Mouse (Mus musculus): ENCODE measurements around the gene Adgrf1. TPM values are rescaled to one million over a fixed set of nuclear protein-coding genes. Genes with fewer than 3 reads are reported as not detected.

Adgrf1 gene
- polyA plus RNA-seq, 1 experiment, result 0.06 TPM

DNA sequence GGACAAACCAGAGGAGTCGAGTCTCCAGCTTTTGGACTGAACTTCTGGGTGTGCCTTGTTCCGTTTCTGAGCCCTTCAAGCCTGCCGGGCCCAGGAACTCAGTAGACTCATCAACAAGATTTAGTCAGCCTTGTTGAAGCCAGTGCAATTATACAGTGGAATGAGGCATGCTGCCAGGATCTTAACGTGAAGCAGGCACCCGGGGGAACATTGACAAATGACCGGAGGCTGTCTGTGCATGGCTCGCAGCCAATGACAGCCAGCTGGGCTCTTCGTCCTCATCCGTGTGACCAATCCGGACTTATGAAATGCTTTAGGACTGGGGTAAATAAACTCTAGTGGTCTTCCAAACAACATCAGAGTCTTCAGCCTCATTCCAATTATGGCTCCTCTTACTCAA is 29.0 kb upstream of the Adgrf1 start:
- no peaks in the 10 kb centered on the region for H3K4me1 ChIP-seq (ENCODE audit: control insufficient read depth, insufficient read depth, insufficient read length, low read length)
- TF ChIP-seq CTCF (IDR thresholded peaks at IDR 0.05; ENCODE audit: extremely low read depth, insufficient read length, insufficient replicate concordance, low read depth, low read length), result no peak
- TF ChIP-seq POLR2A (IDR thresholded peaks at IDR 0.05; ENCODE audit: low read depth, low read length), result no peak
- no peaks in the 10 kb centered on the region for H3K27me3 ChIP-seq (ENCODE audit: control insufficient read depth, insufficient read depth, low read length)
- no peak overlapping the region for H3K4me3 ChIP-seq (ENCODE audit: low read depth, low read length)
- H3K36me3 ChIP-seq (ENCODE audit: control insufficient read depth, insufficient read depth, low read length), result no peaks in the 10 kb centered on the region
- no peak overlapping the region for H3K27ac ChIP-seq (ENCODE audit: insufficient read depth, low read depth, low read length)
- 28% methylated on average over 10 of the region's 10 CpGs for WGBS

DNA sequence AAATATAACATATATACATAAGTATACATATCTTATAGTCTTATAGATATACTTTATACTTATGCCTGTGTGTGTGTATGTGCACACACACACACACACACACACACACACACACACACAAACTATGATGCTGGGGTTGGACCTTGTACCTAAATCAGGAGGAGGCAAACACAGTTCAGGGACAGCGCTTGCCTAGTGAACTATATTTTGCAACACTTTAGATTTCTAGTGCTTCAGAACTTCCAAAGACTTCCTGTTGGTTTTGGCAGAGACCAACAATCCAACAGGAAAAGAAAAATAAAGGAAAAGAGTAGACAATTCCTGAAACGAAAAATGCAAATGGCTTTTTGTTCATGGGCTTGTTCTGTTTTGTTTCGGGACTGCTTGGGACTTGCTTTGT is 27.5 kb upstream of the Adgrf1 start:
- H3K36me3 ChIP-seq (ENCODE audit: control insufficient read depth, insufficient read depth, low read length), result no peaks in the 10 kb centered on the region
- TF ChIP-seq POLR2A (IDR thresholded peaks at IDR 0.05; ENCODE audit: low read depth, low read length) (no peak), CTCF (IDR thresholded peaks at IDR 0.05; ENCODE audit: extremely low read depth, insufficient read length, insufficient replicate concordance, low read depth, low read length) (no peak)
- no peaks in the 10 kb centered on the region for H3K27me3 ChIP-seq (ENCODE audit: control insufficient read depth, insufficient read depth, low read length)
- WGBS, result 52% methylated on average over 3 of the region's 3 CpGs
- no peak overlapping the region for H3K27ac ChIP-seq (ENCODE audit: insufficient read depth, low read depth, low read length)
- no peaks in the 10 kb centered on the region for H3K4me1 ChIP-seq (ENCODE audit: control insufficient read depth, insufficient read depth, insufficient read length, low read length)
- H3K4me3 ChIP-seq (ENCODE audit: low read depth, low read length), result no peak overlapping the region

DNA sequence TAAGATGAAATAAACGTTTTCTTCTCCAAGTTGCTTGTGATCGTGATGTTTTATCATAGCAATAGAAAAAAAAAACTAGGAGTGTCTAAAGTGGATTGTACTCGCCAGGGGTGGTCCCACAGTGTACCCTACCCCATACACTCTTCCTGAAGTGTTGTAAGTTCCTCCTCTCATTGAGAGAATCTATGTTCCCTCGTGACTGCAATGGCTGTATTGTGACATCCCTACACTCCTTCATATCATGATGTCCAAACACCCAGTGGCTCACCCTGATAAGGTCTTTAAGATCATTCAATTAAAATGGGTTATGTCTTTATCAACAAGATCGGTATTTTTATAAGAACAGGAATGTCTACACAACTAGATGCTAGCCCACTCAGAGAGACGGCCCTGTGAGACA is 24.8 kb upstream of the Adgrf1 start:
- no peaks in the 10 kb centered on the region for H3K4me1 ChIP-seq (ENCODE audit: control insufficient read depth, insufficient read depth, insufficient read length, low read length)
- H3K4me3 ChIP-seq (ENCODE audit: low read depth, low read length), result no peak overlapping the region
- H3K27ac ChIP-seq (ENCODE audit: insufficient read depth, low read depth, low read length), result no peak overlapping the region
- TF ChIP-seq CTCF (IDR thresholded peaks at IDR 0.05; ENCODE audit: extremely low read depth, insufficient read length, insufficient replicate concordance, low read depth, low read length) (no peak), POLR2A (IDR thresholded peaks at IDR 0.05; ENCODE audit: low read depth, low read length) (no peak)
- no peaks in the 10 kb centered on the region for H3K27me3 ChIP-seq (ENCODE audit: control insufficient read depth, insufficient read depth, low read length)
- no peaks in the 10 kb centered on the region for H3K36me3 ChIP-seq (ENCODE audit: control insufficient read depth, insufficient read depth, low read length)
- WGBS, result 73% methylated on average over 6 of the region's 6 CpGs

DNA sequence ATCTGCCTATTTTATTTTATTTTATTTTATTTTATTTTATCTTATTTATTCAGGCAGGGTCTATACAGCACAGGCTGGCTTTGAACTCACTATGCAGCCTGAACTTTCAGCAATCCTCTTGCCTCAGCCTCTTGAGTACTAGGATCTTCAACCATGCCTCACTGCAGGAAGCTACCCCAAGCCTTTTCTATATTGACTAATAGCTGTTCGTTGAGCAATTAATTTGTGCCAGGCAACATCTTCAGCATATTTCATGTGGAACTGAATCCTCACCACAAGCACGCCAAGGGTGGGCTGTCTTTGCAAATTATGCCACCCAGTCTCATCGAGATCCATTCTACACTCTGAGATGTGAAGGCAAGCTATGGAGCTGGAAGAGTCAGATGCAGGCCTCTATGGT is 22.9 kb upstream of the Adgrf1 start:
- Histone ChIP-seq H3K27me3 (ENCODE audit: control insufficient read depth, insufficient read depth, low read length) (no peaks in the 10 kb centered on the region), H3K4me3 (ENCODE audit: low read depth, low read length) (no peak overlapping the region), H3K27ac (ENCODE audit: insufficient read depth, low read depth, low read length) (no peak overlapping the region), H3K4me1 (ENCODE audit: control insufficient read depth, insufficient read depth, insufficient read length, low read length) (no peaks in the 10 kb centered on the region), H3K36me3 (ENCODE audit: control insufficient read depth, insufficient read depth, low read length) (no peaks in the 10 kb centered on the region)
- no peak for TF ChIP-seq POLR2A (IDR thresholded peaks at IDR 0.05; ENCODE audit: low read depth, low read length)
- no peak for TF ChIP-seq CTCF (IDR thresholded peaks at IDR 0.05; ENCODE audit: extremely low read depth, insufficient read length, insufficient replicate concordance, low read depth, low read length)
- WGBS, result 89% methylated on average over 3 of the region's 3 CpGs

DNA sequence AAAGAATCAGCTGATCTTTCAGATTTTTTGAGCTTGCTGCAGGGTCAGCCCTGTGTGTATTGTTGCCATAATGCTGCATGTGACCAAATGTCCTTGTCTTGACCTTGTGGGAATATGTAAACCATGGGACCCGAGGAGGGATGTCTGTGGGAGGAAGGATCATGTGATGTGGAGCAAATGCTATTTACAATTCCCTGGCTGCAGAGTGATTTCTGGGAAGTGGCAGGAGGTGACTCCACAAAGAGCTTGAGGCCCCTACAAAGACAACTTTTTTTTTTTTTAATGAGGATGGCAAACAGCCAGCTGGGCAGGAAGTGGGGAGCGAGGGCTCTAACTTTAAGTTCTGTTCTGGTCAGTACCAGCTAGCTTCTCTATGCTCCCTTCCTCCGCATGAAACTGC is 20.5 kb upstream of the Adgrf1 start:
- Histone ChIP-seq H3K4me1 (ENCODE audit: control insufficient read depth, insufficient read depth, insufficient read length, low read length) (no peaks in the 10 kb centered on the region), H3K36me3 (ENCODE audit: control insufficient read depth, insufficient read depth, low read length) (no peaks in the 10 kb centered on the region), H3K4me3 (ENCODE audit: low read depth, low read length) (no peak overlapping the region), H3K27me3 (ENCODE audit: control insufficient read depth, insufficient read depth, low read length) (no peaks in the 10 kb centered on the region), H3K27ac (ENCODE audit: insufficient read depth, low read depth, low read length) (no peak overlapping the region)
- TF ChIP-seq POLR2A (IDR thresholded peaks at IDR 0.05; ENCODE audit: low read depth, low read length) (no peak), CTCF (IDR thresholded peaks at IDR 0.05; ENCODE audit: extremely low read depth, insufficient read length, insufficient replicate concordance, low read depth, low read length) (no peak)
- WGBS, result 31% methylated on average over 3 of the region's 3 CpGs

DNA sequence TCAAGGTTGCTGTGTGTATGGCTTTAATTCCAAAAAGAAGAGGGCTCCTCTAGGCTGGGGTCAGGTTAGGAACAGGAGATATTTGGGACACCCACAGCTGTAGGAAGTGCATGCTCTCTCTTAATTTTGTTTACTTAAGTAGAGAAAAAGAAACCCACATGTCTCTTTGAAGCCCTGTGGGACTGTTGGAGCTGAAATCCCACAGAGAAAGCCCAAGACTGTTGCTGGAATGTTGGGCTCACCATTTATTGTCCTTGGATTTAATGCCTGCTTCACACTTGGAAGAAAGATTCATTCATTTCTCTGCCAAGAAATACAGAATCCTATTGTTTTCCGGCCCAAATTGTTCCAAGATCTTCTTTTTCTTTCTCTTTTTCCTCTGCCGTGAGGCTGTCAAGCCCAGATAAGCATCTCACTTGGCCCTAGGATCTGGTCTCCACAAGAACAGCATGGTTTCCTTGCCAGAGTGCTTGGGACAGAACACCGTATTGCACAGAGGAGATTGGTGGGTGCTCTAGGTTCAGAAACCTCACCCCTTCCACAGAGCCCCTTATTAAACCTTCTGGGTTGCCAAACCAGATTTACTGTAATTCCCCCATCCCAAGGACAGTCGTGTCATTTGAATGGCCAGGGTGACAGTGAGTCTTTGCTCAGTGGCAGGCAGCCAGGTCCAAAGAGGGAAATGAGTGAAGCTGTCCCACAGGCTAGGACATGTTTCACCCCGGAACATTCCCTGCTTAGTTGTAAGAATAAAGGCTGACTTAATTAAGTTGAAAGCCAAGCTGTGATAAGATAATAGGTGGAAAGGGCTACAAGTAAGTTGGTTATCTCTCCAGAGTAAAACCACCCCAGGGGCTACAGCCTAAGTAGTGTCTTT is 18.6 kb upstream of the Adgrf1 start:
- H3K27ac ChIP-seq (ENCODE audit: insufficient read depth, low read depth, low read length), result no peak overlapping the region
- no peaks in the 10 kb centered on the region for H3K4me1 ChIP-seq (ENCODE audit: control insufficient read depth, insufficient read depth, insufficient read length, low read length)
- 36% methylated on average over 5 of the region's 5 CpGs for WGBS

DNA sequence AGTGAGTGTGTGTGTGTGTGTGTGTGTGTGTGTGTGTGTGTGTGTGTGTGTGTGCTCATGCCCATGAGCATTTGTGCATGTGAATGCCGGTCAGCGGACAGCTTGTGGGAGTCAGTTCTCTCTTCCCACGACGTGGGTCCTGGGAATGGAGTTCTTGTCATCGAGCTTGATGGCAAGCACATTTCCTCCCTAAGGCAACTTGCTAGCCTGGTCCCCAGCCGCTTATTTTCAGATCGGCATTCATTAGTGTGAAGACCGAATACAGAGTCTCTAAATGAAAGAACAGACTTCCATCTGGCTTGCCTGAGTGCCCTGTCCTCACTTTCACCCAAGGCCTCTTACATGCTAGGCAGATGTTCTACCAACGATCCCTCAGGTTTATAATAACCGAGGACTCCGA is 17.3 kb upstream of the Adgrf1 start:
- Histone ChIP-seq H3K36me3 (ENCODE audit: control insufficient read depth, insufficient read depth, low read length) (no peaks in the 10 kb centered on the region), H3K4me1 (ENCODE audit: control insufficient read depth, insufficient read depth, insufficient read length, low read length) (no peaks in the 10 kb centered on the region), H3K27me3 (ENCODE audit: control insufficient read depth, insufficient read depth, low read length) (no peaks in the 10 kb centered on the region), H3K27ac (ENCODE audit: insufficient read depth, low read depth, low read length) (no peak overlapping the region), H3K4me3 (ENCODE audit: low read depth, low read length) (no peak overlapping the region)
- TF ChIP-seq POLR2A (IDR thresholded peaks at IDR 0.05; ENCODE audit: low read depth, low read length) (no peak), CTCF (IDR thresholded peaks at IDR 0.05; ENCODE audit: extremely low read depth, insufficient read length, insufficient replicate concordance, low read depth, low read length) (no peak)
- WGBS, result 85% methylated on average over 11 of the region's 11 CpGs

More for the DNA sequence above, 18.6 kb upstream of the Adgrf1 start:
- no peaks in the 10 kb centered on the region for H3K36me3 ChIP-seq (ENCODE audit: control insufficient read depth, insufficient read depth, low read length)
- H3K4me3 ChIP-seq (ENCODE audit: low read depth, low read length), result no peak overlapping the region
- no peaks in the 10 kb centered on the region for H3K27me3 ChIP-seq (ENCODE audit: control insufficient read depth, insufficient read depth, low read length)
- TF ChIP-seq POLR2A (IDR thresholded peaks at IDR 0.05; ENCODE audit: low read depth, low read length), result no peak
- TF ChIP-seq CTCF (IDR thresholded peaks at IDR 0.05; ENCODE audit: extremely low read depth, insufficient read length, insufficient replicate concordance, low read depth, low read length), result no peak
